In genomic region chr5:21206014-21206413, GRCm38 (mm10) we compare ENCODE assay signal across 26 mouse cellular contexts.
"Had no signal": no experiment of that assay in that cellular context is flagged by ENCODE, and none has a peak within 500 bp of the region (broad histone marks: within the 10 kb centered on the region; RNA-seq: fewer than 3 reads in every experiment).

No protein-coding gene starts in this region.

- H3K27me3 ChIP-seq: heart, embryonic 12.5 days; hindbrain, embryonic 12.5 days; intestine, embryonic 15.5 days; limb, embryonic 12.5 days; liver, embryonic 13.5 days; liver, embryonic 15.5 days had no signal

- H3K4me2 ChIP-seq: heart, embryonic 12.5 days; hindbrain, embryonic 12.5 days; hindbrain, embryonic 14.5 days; intestine, embryonic 15.5 days; limb, embryonic 12.5 days; liver, embryonic 11.5 days; liver, embryonic 13.5 days; liver, embryonic 15.5 days had no signal

- H3K9me3 ChIP-seq: heart, embryonic 12.5 days; hindbrain, embryonic 10.5 days; hindbrain, embryonic 12.5 days; intestine, embryonic 15.5 days; limb, embryonic 10.5 days; limb, embryonic 12.5 days; liver, embryonic 13.5 days; liver, embryonic 15.5 days had no signal

- H3K36me3 ChIP-seq: heart, embryonic 12.5 days; hindbrain, embryonic 10.5 days; hindbrain, embryonic 12.5 days; intestine, embryonic 15.5 days; limb, embryonic 10.5 days; limb, embryonic 12.5 days; liver, embryonic 13.5 days; liver, embryonic 15.5 days had no signal

- H3K27ac ChIP-seq: gastrocnemius, adult 2 months; hindbrain, embryonic 10.5 days; hindbrain, embryonic 12.5 days; hindbrain, embryonic 14.5 days; intestine, embryonic 15.5 days; layer of hippocampus, adult 2 months; left cerebral cortex, adult 2 months; limb, embryonic 10.5 days; limb, embryonic 12.5 days; liver, embryonic 13.5 days; liver, embryonic 15.5 days had no signal

- ATAC-seq: hindbrain, embryonic 16.5 days; inflammation-experienced regulatory T-cells, adult 6 months; intestine, embryonic 15.5 days; intestine, postnatal 0 days; liver, postnatal 0 days had no signal

- H3K4me3 ChIP-seq: gastrocnemius, adult 2 months; heart, embryonic 12.5 days; hindbrain, embryonic 10.5 days; hindbrain, embryonic 12.5 days; intestine, embryonic 15.5 days; layer of hippocampus, adult 2 months; left cerebral cortex, adult 2 months; limb, embryonic 10.5 days; limb, embryonic 12.5 days; liver, embryonic 13.5 days; liver, embryonic 15.5 days had no signal

- H3K9ac ChIP-seq: heart, embryonic 12.5 days; hindbrain, embryonic 12.5 days; hindbrain, embryonic 14.5 days; intestine, embryonic 15.5 days; limb, embryonic 12.5 days; liver, embryonic 13.5 days; liver, embryonic 15.5 days; liver, postnatal 0 days had no signal

- H3K4me1 ChIP-seq: hindbrain, embryonic 10.5 days; hindbrain, embryonic 12.5 days; intestine, embryonic 15.5 days; limb, embryonic 10.5 days; liver, embryonic 13.5 days; liver, embryonic 15.5 days had no signal

- DNase-seq: gastrocnemius, adult 2 months; gastrocnemius, postnatal 10 days; gastrocnemius, postnatal 25 days; heart, postnatal 14 days; kidney, adult 18-20 months; kidney, adult 8-10 months; kidney, postnatal 10 days; kidney, postnatal 25 days; kidney, postnatal 4 days; liver; liver, embryonic 13.5 days; liver, postnatal 0 days had no signal
